Mouse (Mus musculus) limb, embryonic 11.5 days (tissue): ENCODE data around the gene Gas6. TPM values are rescaled to one million over a fixed set of nuclear protein-coding genes. Genes with fewer than 3 reads are reported as not detected.

Experiments used
- ATAC-seq: fragments of 200-750 bp; cut with Nextera tagmentation; 2 replicates; pipeline ENCODE4 v1.8.0; 2017; ENCODE audit warnings: low read depth; ENCODE audit not compliant: insufficient number of reproducible peaks, low FRiP score, low TSS enrichment
- DNase-seq: peaks from one replicate; pipeline ENCODE4 v3.0.0-alpha.2; 2015; ENCODE audit warnings: low spot score
- H3K27ac ChIP-seq: fragments of 300-500 bp; sonication (generic); replicated peaks from 2 replicates; pipeline ENCODE4 v1.5.1; 2014; ENCODE audit warnings: low read depth, mild to moderate bottlenecking, low read length
- H3K27me3 ChIP-seq: fragments of 300-500 bp; sonication (generic); 2 replicates; pipeline ENCODE4 v1.6.1; 2014; ENCODE audit warnings: mild to moderate bottlenecking, low read length, mixed read lengths; ENCODE audit not compliant: control insufficient read depth, insufficient read depth
- H3K36me3 ChIP-seq: fragments of 300-500 bp; sonication (generic); 2 replicates; pipeline ENCODE4 v1.6.1; 2014; ENCODE audit warnings: mild to moderate bottlenecking, low read length, moderate library complexity, mixed read lengths; ENCODE audit not compliant: control insufficient read depth, insufficient read depth
- H3K4me1 ChIP-seq: fragments of 300-500 bp; sonication (generic); 2 replicates; pipeline ENCODE4 v1.6.1; 2014; ENCODE audit warnings: low read length, mixed read lengths; ENCODE audit not compliant: control insufficient read depth, insufficient read depth
- H3K4me2 ChIP-seq: fragments of 300-500 bp; sonication (generic); 2 replicates; pipeline ENCODE4 v1.6.1; 2014; ENCODE audit warnings: low read depth, mild to moderate bottlenecking, moderate library complexity; ENCODE audit not compliant: severe bottlenecking
- H3K4me3 ChIP-seq: fragments of 300-500 bp; sonication (generic); 2 replicates; pipeline ENCODE4 v1.5.1; 2014; ENCODE audit warnings: low read depth, low read length
- H3K9ac ChIP-seq: fragments of 300-500 bp; sonication (generic); 2 replicates; pipeline ENCODE4 v1.6.1; 2014; ENCODE audit warnings: mild to moderate bottlenecking, low read length
- H3K9me3 ChIP-seq: fragments of 300-500 bp; sonication (generic); 2 replicates; pipeline ENCODE4 v1.6.1; 2016; ENCODE audit warnings: low read length; ENCODE audit not compliant: control insufficient read depth
- WGBS: fragments of 180-500 bp; shearing (Covaris S2); extraction: QIAGEN DNeasy Blood & Tissue Kit; methylation state at CpG from one replicate; pipeline ENCODE4 v1.1.7; 2014; 5-methylcytosine and 5-hydroxymethylcytosine counted together
- polyA plus RNA-seq: library from polyadenylated mRNA; unstranded; fragments of >200 nt; fragmentation: Nextera tagmentation; extraction: Ambion mirVana; gene quantifications from 2 replicates; pipeline ENCODE4 v1.2.1, GENCODE M21; 2014

Gene Gas6
- 3.2 and 3.6 TPM in 2 replicates for polyA plus RNA-seq

- ATAC-seq (peak; percentile 45), DNase-seq (peak; percentile 62)
- H3K9me3 ChIP-seq: no peaks in the 10 kb centered on the region
- H3K9ac ChIP-seq: peak within 1 kb of the TSS; percentile 47
- 0 out of 2 replicates have a peak, but pooled peaks cover 4% of the 10 kb centered on the region for H3K4me1 ChIP-seq
- peaks cover 26% of the 10 kb centered on the region for H3K27me3 ChIP-seq
- peak within 1 kb of the TSS; percentile 78 for H3K4me2 ChIP-seq
- no peak within 1 kb of the TSS for H3K27ac ChIP-seq
- WGBS: 2% methylated on average over 50 of the region's 64 CpGs
- peak within 1 kb of the TSS; percentile 42 for H3K4me3 ChIP-seq
- no peaks in the 10 kb centered on the region for H3K36me3 ChIP-seq
Measured at GRCm38 (mm10) chr8:13493858-13494631, at the start of gene Gas6. TSS of gene Gas6 (minus strand) at chr8:13494490.

GRCm38 (mm10) chr8:13541526-13541925 lies 47.2 kb upstream of the Gas6 start:
- Histone ChIP-seq H3K9me3 (no peaks in the 10 kb centered on the region), H3K4me2 (no peak overlapping the region), H3K9ac (no peak overlapping the region), H3K27me3 (no peaks in the 10 kb centered on the region), H3K36me3 (no peaks in the 10 kb centered on the region), H3K27ac (no peak overlapping the region), H3K4me1 (no peaks in the 10 kb centered on the region), H3K4me3 (no peak overlapping the region)
- WGBS: 77% methylated on average over 5 of the region's 5 CpGs
- no peak for DNase-seq
- no peak for ATAC-seq

GRCm38 (mm10) chr8:13540122-13540521 lies 45.8 kb upstream of the Gas6 start:
- Histone ChIP-seq H3K27ac (no peak overlapping the region), H3K36me3 (no peaks in the 10 kb centered on the region), H3K9me3 (no peaks in the 10 kb centered on the region), H3K4me2 (no peak overlapping the region), H3K4me3 (no peak overlapping the region), H3K27me3 (no peaks in the 10 kb centered on the region), H3K9ac (no peak overlapping the region), H3K4me1 (no peaks in the 10 kb centered on the region)
- 91% methylated on average over 5 of the region's 5 CpGs for WGBS
- no peak for ATAC-seq
- DNase-seq: no peak

GRCm38 (mm10) chr8:13538821-13539220 lies 44.5 kb upstream of the Gas6 start:
- Histone ChIP-seq H3K36me3 (no peaks in the 10 kb centered on the region), H3K9me3 (no peaks in the 10 kb centered on the region), H3K27me3 (no peaks in the 10 kb centered on the region), H3K4me2 (no peak overlapping the region), H3K4me1 (no peaks in the 10 kb centered on the region), H3K27ac (no peak overlapping the region), H3K4me3 (no peak overlapping the region), H3K9ac (no peak overlapping the region)
- DNase-seq (no peak), ATAC-seq (no peak)
- WGBS: 73% methylated on average over 6 of the region's 6 CpGs

GRCm38 (mm10) chr8:13537102-13537501 lies 42.8 kb upstream of the Gas6 start:
- H3K9me3 ChIP-seq: no peaks in the 10 kb centered on the region
- no peak overlapping the region for H3K4me2 ChIP-seq
- H3K4me3 ChIP-seq: no peak overlapping the region
- no peaks in the 10 kb centered on the region for H3K27me3 ChIP-seq
- H3K36me3 ChIP-seq: no peaks in the 10 kb centered on the region
- H3K4me1 ChIP-seq: no peaks in the 10 kb centered on the region
- WGBS: 75% methylated on average over 2 of the region's 2 CpGs
- no peak overlapping the region for H3K27ac ChIP-seq
- H3K9ac ChIP-seq: no peak overlapping the region
- no peak for DNase-seq
- no peak for ATAC-seq

GRCm38 (mm10) chr8:13533123-13533522 lies 38.8 kb upstream of the Gas6 start:
- Histone ChIP-seq H3K9me3 (no peaks in the 10 kb centered on the region), H3K4me3 (no peak overlapping the region), H3K27me3 (no peaks in the 10 kb centered on the region), H3K4me1 (no peaks in the 10 kb centered on the region), H3K4me2 (no peak overlapping the region), H3K27ac (no peak overlapping the region), H3K9ac (no peak overlapping the region), H3K36me3 (no peaks in the 10 kb centered on the region)
- WGBS: 83% methylated on average over 8 of the region's 8 CpGs
- no peak for DNase-seq
- ATAC-seq: no peak

- peaks cover 3% of the 10 kb centered on the region; the same call in 1 of the 2 replicates for H3K9me3 ChIP-seq
- 83% methylated on average over 9 of the region's 9 CpGs for WGBS
- H3K36me3 ChIP-seq: no peaks in the 10 kb centered on the region
- H3K4me2 ChIP-seq: no peak overlapping the region
- DNase-seq (no peak), ATAC-seq (no peak)
- H3K27ac ChIP-seq: no peak overlapping the region
- H3K4me3 ChIP-seq: no peak overlapping the region
- no peak overlapping the region for H3K9ac ChIP-seq
- no peaks in the 10 kb centered on the region for H3K4me1 ChIP-seq
- H3K27me3 ChIP-seq: no peaks in the 10 kb centered on the region
Measured at GRCm38 (mm10) chr8:13531602-13532171, 37.4 kb upstream of the Gas6 start.

- ATAC-seq: no peak
- no peaks in the 10 kb centered on the region for H3K36me3 ChIP-seq
- no peaks in the 10 kb centered on the region for H3K4me1 ChIP-seq
- no peak overlapping the region for H3K27ac ChIP-seq
- no peaks in the 10 kb centered on the region for H3K27me3 ChIP-seq
- no peak overlapping the region for H3K4me3 ChIP-seq
- no peak overlapping the region for H3K9ac ChIP-seq
- H3K9me3 ChIP-seq: peaks cover 3% of the 10 kb centered on the region; the same call in 1 of the 2 replicates
- no peak for DNase-seq
- 56% methylated on average over 5 of the region's 5 CpGs for WGBS
- no peak overlapping the region for H3K4me2 ChIP-seq
Measured at GRCm38 (mm10) chr8:13530941-13531340, 36.7 kb upstream of the Gas6 start.
